Mouse (Mus musculus) Muller cell, postnatal 12 days (primary cell): ENCODE results near the gene Scrn1.

Experiments
- DNase-seq: peaks from one replicate; pipeline ENCODE4 v3.0.0-alpha.2; 2015; ENCODE audit errors: inconsistent ontology term

Scrn1 gene

DNA sequence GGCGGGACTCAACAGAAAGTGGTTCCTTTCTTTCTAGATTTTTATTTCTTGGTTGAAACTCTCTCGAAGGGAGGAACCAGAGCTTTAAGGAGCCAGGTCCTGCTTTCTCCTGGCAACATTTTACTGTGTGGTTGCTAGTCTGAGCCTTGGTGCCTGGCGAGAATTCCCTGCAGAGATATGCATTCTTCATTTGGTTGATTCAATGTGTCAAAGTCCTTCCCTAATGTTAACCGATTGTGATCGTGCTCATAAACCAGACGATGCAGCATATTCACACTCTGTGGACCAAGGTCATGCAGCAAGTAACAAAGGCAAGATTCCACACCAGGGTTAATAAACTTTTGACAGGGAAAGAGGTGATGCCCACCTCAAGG is 244 bp upstream of the Scrn1 start:
- no peak for DNase-seq

DNA sequence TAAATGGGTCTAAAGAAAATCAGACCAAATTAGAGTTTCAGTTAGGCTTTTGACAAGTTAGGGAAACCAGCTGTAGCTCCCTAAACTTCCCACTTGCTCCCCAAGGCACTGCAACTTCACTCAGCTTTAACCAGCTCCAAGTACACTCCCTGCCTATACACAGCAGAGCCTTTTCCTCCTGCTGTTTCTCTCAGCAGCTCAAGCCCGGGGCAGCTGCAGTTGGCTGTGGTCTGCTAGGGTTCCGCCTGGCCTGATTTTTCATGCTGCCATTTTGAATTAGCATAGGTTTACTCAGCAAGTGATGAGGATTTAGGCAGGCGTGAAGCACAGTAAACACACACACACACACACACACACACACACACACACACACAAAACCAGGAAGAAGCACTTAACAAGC is 1.3 kb downstream of the Scrn1 start:
- DNase-seq: peak; percentile 76

DNA sequence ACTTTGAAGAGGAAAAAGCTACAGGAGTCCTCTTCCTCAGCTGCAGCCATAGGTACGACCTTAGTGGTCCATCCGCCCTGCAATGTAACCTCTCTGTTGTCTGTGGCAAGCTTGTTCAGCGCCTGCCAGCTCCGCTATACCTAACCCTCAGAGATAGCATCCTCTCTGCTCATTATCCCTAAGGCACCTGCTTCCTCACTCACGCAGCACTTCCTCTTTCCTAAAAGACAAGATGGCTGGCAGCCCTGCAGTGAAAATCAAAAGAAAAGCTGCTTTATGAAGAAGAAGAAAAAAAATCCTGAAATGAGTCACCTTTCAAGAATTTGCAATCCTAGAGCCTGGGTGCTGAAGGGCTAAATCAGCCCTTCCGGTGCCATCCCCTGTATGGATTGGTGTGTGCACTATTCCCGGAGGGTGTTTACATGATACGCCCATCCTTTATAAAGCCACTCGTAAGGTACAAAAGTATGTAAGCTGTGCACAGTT is 1.7 kb downstream of the Scrn1 start:
- peak; percentile 82 for DNase-seq

DNA sequence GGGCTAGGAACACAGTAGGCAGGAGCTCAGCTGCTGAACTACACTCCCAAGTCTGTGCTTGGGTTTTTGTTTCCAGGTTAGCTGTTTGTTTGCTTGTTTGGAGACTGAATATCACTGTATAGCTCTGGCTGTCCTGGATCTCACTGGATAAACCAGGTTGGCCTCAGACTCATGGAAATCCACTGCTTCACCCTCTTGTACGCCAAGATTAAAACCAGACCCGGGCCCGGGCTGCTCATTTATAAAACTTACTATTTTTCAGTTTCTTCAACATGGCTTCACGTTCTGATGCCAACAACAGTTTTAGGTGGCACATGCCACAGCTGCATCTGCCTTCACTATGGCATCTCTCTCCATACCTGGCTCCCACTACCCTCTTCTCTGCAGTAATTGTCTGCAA is 2.7 kb downstream of the Scrn1 start:
- no peak for DNase-seq

DNA sequence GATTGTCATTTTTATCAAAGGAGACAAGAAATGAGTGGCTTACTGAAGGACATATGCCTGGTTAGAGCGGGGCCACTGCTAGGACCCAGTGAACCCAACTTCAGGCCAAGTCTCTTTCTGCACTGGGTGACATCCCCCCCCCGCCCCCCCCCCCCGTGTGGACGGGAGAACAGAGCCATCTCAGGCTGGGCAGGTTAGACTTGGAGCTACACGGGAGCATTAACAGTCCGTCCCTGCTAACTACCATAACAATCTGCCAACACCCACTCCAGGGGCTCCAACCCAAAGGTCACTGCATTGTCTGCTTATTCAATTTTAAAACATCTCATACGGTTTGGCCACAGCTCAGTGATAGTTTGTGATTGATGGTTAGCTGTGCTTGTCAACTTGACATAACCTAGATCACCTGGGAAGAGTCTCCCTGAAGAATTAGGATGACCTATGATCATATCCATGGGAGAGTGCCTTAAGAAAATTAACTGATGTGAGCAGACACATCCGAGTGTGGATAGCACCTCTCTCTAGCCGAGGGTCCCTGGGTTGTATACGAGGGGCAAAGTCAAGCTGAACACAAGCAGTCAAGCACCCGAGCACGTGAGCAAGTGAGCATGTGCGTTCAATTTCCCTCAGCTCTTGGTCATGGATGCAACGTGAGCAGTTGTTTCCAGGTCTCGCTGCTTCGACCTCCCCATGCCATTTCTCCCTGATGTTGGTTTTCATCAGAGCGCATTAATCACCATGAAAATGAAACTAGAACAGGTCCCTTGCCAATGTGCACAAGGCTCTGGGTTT is 4.1 kb downstream of the Scrn1 start:
- no peak for DNase-seq

DNA sequence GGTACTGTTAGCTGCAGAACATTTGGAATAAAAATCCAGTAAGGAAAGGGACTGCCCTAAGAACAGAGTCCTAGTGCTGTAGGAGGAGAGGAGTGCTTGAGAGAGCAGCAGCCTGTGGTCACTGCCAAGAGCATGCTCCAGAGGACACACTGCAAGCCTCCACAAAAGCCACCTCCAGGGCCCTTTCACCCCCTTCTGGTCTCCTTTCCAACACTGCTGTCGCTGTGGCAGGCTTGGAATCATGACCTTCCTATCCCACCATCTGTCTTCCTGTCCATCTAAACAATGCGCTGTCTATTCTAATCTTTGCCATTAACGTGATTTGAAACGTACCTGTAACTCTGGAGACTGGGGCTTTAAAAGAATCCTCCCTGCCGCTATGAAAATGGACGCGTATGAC is 7.8 kb downstream of the Scrn1 start:
- DNase-seq: peak; percentile 14

DNA sequence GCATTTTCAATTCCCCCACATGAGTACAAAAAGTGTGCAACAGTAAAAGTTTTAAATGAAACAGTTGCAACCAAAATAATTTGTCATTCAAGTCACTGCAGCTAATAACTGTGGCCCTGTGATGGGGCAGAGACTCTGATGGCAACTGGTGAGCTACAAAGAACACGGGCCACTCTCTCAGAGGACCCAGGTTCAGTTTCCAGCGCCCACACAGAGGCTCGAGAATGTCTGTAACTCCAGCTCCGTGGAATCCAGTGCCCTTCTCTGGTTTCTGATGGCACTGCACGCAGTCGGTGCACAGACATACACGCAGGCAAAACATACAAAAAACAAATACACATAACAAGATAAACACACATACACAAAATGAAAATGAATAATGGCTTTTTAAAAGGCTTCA is 8.6 kb downstream of the Scrn1 start:
- no peak for DNase-seq

DNA sequence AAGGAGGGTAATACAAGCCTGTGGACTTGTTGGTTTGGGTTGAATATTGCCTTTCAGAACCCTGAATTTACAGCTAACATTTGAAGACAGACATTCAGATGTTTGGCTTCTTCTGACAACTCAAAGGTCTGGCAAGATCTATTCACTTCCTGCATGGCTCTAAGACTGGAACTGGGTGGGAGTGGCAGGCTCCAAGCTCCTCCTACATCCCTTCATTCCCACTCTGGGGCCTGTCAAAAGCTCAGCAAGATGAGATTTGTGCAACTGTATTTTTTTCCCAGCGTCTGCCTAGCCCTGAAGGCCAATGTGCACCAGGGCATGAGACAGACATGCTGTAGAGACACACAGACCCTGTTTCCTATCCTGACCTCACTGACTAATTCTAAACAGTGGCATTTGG is 10.5 kb downstream of the Scrn1 start:
- DNase-seq: no peak

DNA sequence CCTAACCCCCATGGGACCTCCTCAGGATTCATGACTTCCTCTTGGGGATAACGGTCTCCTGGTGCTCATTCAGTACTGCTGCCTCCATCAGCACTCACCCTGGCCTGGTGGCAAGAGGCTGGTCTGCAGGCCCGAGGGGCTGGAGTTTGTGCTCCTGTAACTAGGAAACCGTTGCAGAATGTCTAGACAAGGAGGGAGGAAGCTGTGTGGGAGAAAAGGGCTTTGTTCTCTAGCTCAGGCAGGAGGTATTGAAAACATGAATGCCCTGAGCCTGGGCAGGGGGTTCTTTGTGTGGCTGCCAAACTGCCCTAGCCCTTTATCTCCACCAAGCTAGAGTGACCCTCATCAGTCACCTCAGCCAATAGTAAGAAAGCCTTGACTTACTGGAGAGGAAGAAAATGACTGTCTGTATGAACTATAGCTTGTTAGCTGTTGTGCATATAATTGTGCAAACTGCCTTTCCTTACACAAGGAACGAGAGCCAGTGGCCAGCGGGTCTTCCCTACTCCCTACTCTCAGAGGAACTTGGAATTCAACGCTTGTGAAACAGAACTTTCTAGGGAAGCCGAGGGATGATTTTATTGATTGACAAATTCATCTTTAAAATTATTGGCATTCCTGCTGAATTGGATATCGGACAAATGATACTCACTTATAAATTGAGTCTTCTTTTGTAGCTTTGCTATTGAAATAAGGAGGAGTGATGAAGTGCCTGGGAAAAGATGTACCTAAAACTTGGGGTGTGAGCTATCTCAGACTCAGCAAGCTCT is 11.8 kb downstream of the Scrn1 start:
- DNase-seq: peak; percentile 91

DNA sequence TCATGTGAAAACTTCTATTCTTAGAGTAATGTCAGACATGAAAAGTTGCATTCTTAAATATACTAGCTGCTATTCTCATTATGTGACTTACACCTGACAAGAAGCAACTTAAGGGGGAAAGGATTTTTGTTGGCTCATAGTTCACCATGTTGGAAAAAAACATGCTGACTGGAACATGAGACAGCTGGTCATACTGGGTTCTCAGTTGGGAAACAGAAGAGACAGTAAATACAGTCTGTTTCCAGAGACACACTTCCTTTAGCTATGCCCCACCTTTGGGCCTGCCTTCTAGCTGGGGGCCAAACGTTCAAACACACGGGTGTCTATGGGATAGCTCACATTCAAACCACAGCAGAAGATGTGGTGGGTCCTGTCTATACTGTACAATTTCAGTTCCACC is 12.7 kb downstream of the Scrn1 start:
- no peak for DNase-seq

DNA sequence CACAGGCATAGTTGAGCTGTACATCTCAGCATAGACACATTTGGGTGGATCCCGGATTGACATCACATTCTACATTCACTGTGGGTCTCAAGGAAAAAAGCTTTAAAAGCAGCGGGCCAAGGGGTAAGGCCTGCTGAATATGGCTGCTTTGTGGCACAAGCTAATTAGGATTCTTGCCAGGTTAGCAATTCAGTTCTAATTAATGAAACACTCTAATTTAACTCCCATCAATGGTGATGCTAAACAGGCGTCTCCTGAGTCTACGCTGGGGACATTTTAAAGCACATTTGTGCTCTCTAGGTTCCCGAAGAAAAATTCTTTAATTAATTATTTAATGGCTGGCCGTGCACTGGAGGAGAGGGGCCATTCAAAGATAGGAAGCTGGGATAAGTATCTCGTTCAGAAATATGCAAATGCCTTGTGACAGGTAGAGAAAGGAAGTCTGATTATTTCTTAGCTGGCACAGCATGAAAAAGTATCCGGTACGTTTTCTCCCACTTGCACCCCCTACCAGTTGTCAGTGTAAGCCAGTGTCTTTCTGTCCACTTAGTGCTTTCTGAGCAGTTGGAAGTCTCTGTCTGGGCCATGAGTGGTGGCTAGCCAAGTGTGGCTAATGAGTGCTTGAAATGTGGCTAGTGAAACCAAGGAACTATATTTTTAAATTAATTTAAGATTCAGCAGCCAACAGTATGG is 13.4 kb downstream of the Scrn1 start:
- DNase-seq: no peak

DNA sequence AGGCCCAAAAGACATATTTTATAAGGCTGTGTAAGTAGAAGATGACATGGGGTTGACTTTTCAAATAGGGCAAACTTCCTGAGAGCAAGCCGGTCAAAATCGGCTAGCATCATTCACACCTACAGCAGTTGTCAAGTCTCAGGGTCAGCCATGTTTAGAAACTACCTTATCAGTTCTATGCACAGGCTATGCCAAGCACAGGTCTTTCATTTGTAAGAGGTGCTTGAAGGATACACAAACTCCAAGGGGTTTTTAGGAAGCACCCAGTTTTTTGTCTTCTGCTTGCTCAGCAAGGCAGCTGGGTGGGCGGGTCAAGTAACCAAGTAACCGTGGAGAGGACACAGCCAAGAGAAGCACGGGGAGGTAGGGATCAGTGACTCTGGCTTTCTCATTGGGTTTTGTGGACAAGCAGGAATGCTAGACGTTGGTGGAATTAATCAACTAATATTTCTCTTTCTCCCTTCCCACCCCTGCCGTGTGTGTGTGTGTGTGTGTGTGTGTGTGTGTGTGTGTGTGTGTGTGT is 15.4 kb downstream of the Scrn1 start:
- DNase-seq: no peak

DNA sequence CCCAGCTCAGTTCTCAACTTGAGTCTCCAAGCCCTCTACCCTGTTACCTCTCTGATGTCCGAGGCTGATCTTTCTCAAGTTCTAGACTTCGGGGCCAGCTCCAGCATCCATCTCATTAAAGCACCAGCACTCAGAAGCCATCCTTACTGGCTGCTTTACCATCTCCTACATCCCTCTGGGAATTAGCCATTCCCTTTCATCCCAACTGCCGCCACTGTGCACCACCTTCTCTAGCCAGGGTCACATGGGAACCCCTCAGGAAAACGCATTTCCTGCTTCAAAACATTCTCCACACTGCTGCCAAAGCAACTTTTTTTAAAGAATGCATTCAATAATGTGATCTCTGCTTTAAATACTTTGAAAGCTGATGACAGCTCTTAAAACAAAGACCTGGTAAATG is 17.0 kb downstream of the Scrn1 start:
- no peak for DNase-seq

DNA sequence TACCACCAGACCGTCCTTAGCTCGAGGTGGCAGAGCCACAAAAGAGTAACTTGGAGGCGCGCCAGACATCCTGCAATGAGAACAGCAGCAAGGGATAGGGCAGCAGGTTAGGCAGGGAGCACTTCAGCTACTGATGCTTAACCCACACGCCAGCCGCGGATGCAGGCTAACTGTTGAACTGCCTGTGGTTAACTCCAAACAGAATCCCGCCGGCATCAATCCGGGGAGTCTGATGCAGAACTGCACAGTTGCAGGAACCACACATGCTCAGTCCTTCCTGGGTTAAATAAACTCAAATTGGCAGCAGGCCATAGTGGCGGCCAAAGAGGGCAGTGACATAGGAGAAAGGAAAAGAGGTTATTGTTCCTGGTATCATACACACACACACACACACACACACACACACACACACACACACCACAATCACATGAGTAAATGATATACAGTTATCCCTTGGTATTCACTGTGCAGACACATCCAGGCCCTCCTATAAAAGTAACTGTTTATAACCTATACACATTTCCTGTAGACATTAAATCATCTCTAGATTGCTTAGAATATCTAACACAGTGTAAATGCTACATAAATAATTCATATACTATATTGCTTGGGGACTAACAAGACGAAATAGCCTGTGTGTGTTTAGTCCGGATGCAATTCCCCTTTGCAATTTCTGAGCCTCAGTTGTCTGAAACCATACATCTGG is 17.8 kb downstream of the Scrn1 start:
- peak; percentile 58 for DNase-seq

DNA sequence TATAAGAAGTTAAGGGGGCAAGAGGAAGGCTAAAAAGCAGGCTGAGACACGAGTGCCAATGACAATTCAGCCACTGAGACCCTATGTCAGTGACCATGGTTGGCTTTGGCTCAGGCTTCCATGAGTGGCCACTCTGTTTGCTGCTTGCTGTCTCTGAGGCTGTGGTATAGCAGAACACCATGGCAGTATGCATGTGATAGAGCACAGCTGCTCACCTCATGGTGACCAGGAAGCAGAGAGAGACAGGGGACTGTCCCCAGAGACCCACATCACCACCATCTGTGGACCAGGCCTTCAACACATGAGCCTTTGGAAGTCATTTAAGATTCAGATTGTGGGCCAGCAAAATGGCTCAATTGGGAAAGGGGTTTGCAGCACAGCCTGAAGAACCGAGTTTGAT is 22.6 kb downstream of the Scrn1 start:
- DNase-seq: no peak

DNA sequence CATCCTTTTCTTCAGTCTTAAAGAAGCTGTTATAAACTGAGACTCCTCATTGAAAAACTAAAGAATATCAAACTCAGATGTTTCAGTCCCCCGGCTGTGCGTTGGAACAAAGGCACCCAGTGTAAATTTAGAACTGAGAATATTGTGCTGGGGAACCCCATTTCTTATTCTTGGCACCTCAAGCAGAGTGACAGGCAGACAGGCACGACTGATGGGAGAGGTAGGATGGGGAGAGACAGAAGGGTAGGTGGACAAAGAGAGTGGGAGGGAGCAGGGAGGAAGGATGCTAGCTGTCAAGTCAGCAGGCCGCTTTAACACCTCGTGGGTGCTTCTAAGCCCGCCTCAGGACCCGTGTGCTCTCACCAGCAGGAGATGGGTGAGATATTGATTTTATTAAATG is 23.5 kb downstream of the Scrn1 start:
- DNase-seq: no peak

DNA sequence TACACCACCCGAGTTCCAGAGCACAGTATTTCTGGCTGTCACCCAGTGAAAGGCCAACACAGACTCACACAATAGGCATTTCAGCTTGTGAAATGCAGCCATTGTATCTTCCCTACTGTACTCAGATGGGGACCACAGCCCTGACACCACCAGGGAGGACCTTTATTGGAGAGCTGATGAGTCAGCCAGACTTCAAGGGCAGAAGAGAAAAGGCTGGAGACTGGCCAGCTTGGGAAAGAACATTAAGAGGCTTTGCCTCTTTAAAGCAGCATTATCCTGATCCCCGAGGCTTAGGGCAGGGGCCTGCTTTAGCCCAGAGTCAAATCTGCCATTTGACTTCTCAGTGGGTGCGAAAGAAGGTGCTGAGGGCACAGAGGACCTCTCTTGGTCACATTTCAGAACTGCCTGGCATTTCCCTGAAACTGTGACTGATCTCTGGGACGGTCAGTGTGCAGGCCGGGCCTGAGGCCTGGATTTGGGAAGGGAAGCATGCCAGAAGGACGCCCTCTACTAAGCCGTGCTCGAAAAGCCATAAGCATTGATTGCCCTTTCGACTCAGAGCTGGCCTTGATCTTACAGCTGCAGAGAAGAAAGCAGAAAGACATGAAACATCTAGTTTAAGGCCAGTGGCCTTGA is 25.9 kb downstream of the Scrn1 start:
- DNase-seq: peak; percentile 98

DNA sequence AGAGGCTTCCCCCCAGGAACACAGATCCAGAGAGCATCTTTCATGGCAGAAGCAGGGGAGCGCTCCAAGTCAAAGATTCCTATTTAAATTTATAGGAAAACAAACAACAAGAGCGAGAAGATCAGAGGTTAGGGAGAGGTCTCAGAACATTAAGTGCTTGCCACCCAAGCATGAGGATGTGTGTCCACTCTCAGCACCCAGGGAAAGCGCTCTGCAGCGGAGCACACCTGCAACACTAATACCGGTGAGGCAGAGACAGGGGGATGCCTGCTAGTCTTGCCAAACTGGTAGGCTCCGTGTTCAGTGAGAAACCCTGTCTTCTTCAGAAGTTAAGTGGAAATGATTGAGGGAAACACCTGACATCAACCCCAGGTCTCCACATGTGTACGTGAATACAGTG is 26.9 kb downstream of the Scrn1 start:
- DNase-seq: no peak

DNA sequence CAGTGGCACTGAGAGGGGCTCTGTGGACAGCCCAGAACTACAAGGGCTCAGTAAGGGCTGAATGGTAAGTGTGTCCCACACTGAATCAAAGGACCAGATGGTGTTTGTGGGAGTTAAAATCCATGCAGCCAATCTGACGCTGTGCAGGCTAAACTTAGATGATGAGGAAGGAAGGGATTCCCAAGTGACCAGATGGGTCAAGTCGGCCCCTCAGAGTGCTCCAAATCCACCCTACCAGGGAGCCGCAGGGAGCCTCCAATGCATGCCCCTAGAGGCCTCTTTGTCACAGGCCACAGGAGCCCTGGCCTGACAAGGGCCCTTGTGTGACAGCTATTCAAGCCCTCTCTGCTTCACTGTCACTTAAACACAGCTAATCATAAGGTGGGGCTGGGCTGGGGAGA is 27.5 kb downstream of the Scrn1 start:
- no peak for DNase-seq

DNA sequence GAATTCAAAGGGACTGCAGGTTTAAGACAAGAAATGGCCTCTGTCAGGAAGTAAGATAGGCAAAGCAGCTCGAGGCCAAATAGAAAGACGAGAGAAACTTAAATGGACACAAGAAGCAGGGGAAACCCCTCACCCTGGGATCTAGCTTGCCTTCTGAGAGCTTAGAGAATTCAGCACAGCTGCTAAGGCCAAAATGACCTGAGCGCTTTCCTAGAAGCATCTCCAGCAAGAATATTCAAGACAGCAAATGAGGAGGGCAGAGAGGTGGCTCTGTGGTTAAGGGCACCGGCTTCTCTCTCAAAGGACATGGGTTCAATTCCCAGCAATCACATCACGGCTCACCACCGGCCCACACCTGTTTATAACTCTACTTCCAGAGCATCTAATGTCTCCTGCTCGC is 29.2 kb downstream of the Scrn1 start:
- no peak for DNase-seq

DNA sequence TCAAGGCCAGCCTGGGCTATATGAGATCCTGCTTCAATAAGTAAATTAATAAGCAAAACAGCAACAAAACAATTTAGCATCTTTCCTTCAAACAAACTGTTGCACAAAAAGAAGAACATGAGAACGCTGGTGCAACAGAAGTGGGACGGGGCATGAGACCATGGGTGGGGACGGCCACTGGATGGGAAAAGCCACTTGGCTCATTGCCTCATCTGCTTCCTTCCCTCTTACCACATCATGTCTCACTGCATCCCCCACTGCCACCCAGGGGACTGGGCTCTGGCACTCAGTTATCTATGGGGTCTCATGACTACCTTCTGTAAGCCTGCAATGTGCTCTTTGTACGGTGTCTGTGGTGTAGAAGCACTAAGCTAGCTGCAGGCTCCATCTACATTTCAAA is 30.8 kb downstream of the Scrn1 start:
- no peak for DNase-seq
